Comparison of ENCODE assay signal across 17 mouse cellular contexts in genomic region chr17:24593248-24593647, GRCm38 (mm10). TPM values are rescaled to one million over a fixed set of nuclear protein-coding genes. Genes with fewer than 3 reads are reported as not detected.
DNase-seq lines count a peak whose midpoint lies in the region; ATAC-seq and TF ChIP-seq lines count a peak whose summit lies in the region.
"Had no signal": no experiment of that assay in that cellular context is flagged by ENCODE, and none has a peak within 500 bp of the region (broad histone marks: within the 10 kb centered on the region; RNA-seq: fewer than 3 reads in every experiment).

No protein-coding gene starts in this region.

- H3K4me3 ChIP-seq in heart, postnatal 0 days (ENCODE audit: low read depth, low read length): no peak overlapping the region
- H3K4me3 ChIP-seq in layer of hippocampus, adult 2 months: no peak overlapping the region
- peak overlapping the region; percentile 73 for H3K4me3 ChIP-seq in testis, adult 2 months (ENCODE audit: control insufficient read depth, low read depth, low read length)
- H3K4me3 ChIP-seq: embryonic facial prominence, embryonic 12.5 days; forebrain, embryonic 12.5 days; heart, embryonic 10.5 days had no signal

- 78% methylated on average over 5 of the region's 5 CpGs for WGBS in heart, postnatal 0 days

- ATAC-seq in heart, postnatal 0 days (ENCODE audit: insufficient read depth, low read depth): no peak
- ATAC-seq: forebrain, postnatal 0 days had no signal

- no peak for TF ChIP-seq POLR2A in testis, adult 2 months (IDR thresholded peaks at IDR 0.05; ENCODE audit: control insufficient read depth, low read depth, low read length)

- H3K9ac ChIP-seq in heart, postnatal 0 days (replicated peaks; ENCODE audit: low read depth, low read length): no peak overlapping the region
- H3K9ac ChIP-seq: embryonic facial prominence, embryonic 12.5 days; forebrain, embryonic 12.5 days; forebrain, postnatal 0 days; hindbrain, embryonic 14.5 days had no signal

- H3K27me3 ChIP-seq in heart, postnatal 0 days (ENCODE audit: control insufficient read depth, insufficient read depth, low read length): no peaks in the 10 kb centered on the region
- no peaks in the 10 kb centered on the region for H3K27me3 ChIP-seq in testis, adult 2 months (ENCODE audit: control insufficient read depth, insufficient read depth, low read length)
- H3K27me3 ChIP-seq: embryonic facial prominence, embryonic 12.5 days; forebrain, embryonic 12.5 days had no signal

- peaks cover 93% of the 10 kb centered on the region for H3K36me3 ChIP-seq in heart, postnatal 0 days (replicated peaks; ENCODE audit: control insufficient read depth, insufficient read depth, low read length)
- peaks cover 6% of the 10 kb centered on the region for H3K36me3 ChIP-seq in testis, adult 2 months (ENCODE audit: control insufficient read depth, insufficient read depth, low read length)

- no peaks in the 10 kb centered on the region for H3K9me3 ChIP-seq in heart, postnatal 0 days (replicated peaks; ENCODE audit: control insufficient read depth, low read length)
- H3K9me3 ChIP-seq: embryonic facial prominence, embryonic 12.5 days; forebrain, embryonic 12.5 days; heart, embryonic 10.5 days had no signal

- H3K27ac ChIP-seq in heart, postnatal 0 days (ENCODE audit: low read depth): no peak overlapping the region
- H3K27ac ChIP-seq in layer of hippocampus, adult 2 months: 0 out of 2 replicates have a peak overlapping the region, but pooled peaks have one; percentile 23
- peak overlapping the region; percentile 26; the same call in 1 of the 2 replicates for H3K27ac ChIP-seq in testis, adult 2 months (ENCODE audit: control insufficient read depth, insufficient read depth, low read depth, low read length)
- H3K27ac ChIP-seq: embryonic facial prominence, embryonic 12.5 days; forebrain, embryonic 12.5 days; heart, embryonic 10.5 days; hindbrain, embryonic 14.5 days had no signal

- no peaks in the 10 kb centered on the region for H3K4me1 ChIP-seq in heart, postnatal 0 days (ENCODE audit: control insufficient read depth, insufficient read depth)
- H3K4me1 ChIP-seq in testis, adult 2 months (ENCODE audit: control insufficient read depth, insufficient read depth, low read length): no peaks in the 10 kb centered on the region
- H3K4me1 ChIP-seq: embryonic facial prominence, embryonic 12.5 days; forebrain, embryonic 12.5 days had no signal

- TF ChIP-seq CTCF in heart, postnatal 0 days (IDR thresholded peaks at IDR 0.05; ENCODE audit: low read depth): no peak
- no peak for TF ChIP-seq CTCF in layer of hippocampus, adult 2 months (conservative IDR thresholded peaks at IDR 0.05)
- TF ChIP-seq CTCF in testis, adult 2 months (IDR thresholded peaks at IDR 0.05; ENCODE audit: control insufficient read depth, insufficient read depth, insufficient replicate concordance, low read depth, low read length): no peak

- no peak overlapping the region for H3K4me2 ChIP-seq in heart, postnatal 0 days (ENCODE audit: low read depth, low read length)
- H3K4me2 ChIP-seq: embryonic facial prominence, embryonic 12.5 days; forebrain, embryonic 12.5 days; hindbrain, embryonic 14.5 days had no signal

- no peak for TF ChIP-seq EP300 in heart, postnatal 0 days (IDR thresholded peaks at IDR 0.05; ENCODE audit: low read depth)

- DNase-seq in heart, postnatal 0 days (ENCODE audit: low spot score): peak; percentile 0
- DNase-seq in heart, adult 8-10 months (ENCODE audit: low spot score): no peak
- DNase-seq in layer of hippocampus, adult 2 months (ENCODE audit: low spot score in 2 of 2): no peak
- no peak for DNase-seq in layer of hippocampus, postnatal 25 days (ENCODE audit: extremely low spot score in 1 of 2, low spot score in 1 of 2)
- no peak for DNase-seq in testis, postnatal 14 days (ENCODE audit: low spot score)
- DNase-seq: adrenal gland, adult 8-10 months; adrenal gland, postnatal 36 days; forebrain, postnatal 0 days; gastrocnemius, postnatal 14 days; heart, postnatal 14 days had no signal

RNA-seq across cellular contexts. Expression of gene Tsc2, which starts 39.2 kb away (rescaled TPM):
- 55.4 and 88.7 TPM in 2 replicates for total RNA-seq in heart, postnatal 0 days (2014; rRNA removed; ENCODE audit: low replicate concordance)
- 29.2 and 34.4 TPM in 2 replicates for polyA plus RNA-seq in heart, postnatal 0 days (2015; fragmentation: Nextera tagmentation; extraction: Ambion mirVana)
- 100 to 1,000 TPM; 123 to 135 (median 133) TPM for total RNA-seq in heart, adult 8-10 months (2022)
- total RNA-seq in layer of hippocampus, adult 2 months (2021): 100 to 1,000 TPM; 192 to 223 TPM
- 100 to 1,000 TPM; 150 to 186 TPM for total RNA-seq in layer of hippocampus, postnatal 25 days (2021)
- 37.8 and 41.6 TPM in 2 replicates for polyA plus RNA-seq in testis, adult 2 months (2012; rRNA removed)

RNA-seq across cellular contexts. Expression of gene Nthl1, which starts 39.2 kb away (rescaled TPM):
- total RNA-seq in heart, postnatal 0 days (2014; rRNA removed; ENCODE audit: low replicate concordance): 3.7 and 10.0 TPM in 2 replicates
- polyA plus RNA-seq in heart, postnatal 0 days (2015; fragmentation: Nextera tagmentation; extraction: Ambion mirVana): 5.7 and 7.3 TPM in 2 replicates
- 1 to 10 TPM; 2.6 to 3.5 (median 2.8) TPM for total RNA-seq in heart, adult 8-10 months (2022)
- total RNA-seq in layer of hippocampus, adult 2 months (2021): 1 to 10 TPM; 6.2 to 6.8 TPM
- total RNA-seq in layer of hippocampus, postnatal 25 days (2021): 1 to 10 TPM; 3.3 to 4.7 TPM
- polyA plus RNA-seq in testis, adult 2 months (2012; rRNA removed): 3.2 and 3.7 TPM in 2 replicates

RNA-seq across cellular contexts. Expression of gene Pkd1, which starts 43.6 kb away (rescaled TPM):
- 44.5 and 57.5 TPM in 2 replicates for total RNA-seq in heart, postnatal 0 days (2014; rRNA removed; ENCODE audit: low replicate concordance)
- 7.1 and 9.8 TPM in 2 replicates for polyA plus RNA-seq in heart, postnatal 0 days (2015; fragmentation: Nextera tagmentation; extraction: Ambion mirVana)
- total RNA-seq in heart, adult 8-10 months (2022): 10 to 100 TPM; 27.8 to 43.0 (median 34.9) TPM
- total RNA-seq in layer of hippocampus, adult 2 months (2021): 10 to 100 TPM; 87.0 to 93.3 TPM
- total RNA-seq in layer of hippocampus, postnatal 25 days (2021): 10 to 100 TPM; 68.9 to 89.9 TPM
- 31.6 and 35.0 TPM in 2 replicates for polyA plus RNA-seq in testis, adult 2 months (2012; rRNA removed)

RNA-seq across cellular contexts. Expression of gene Slc9a3r2, which starts 56.9 kb away (rescaled TPM):
- 87.9 and 118 TPM in 2 replicates for total RNA-seq in heart, postnatal 0 days (2014; rRNA removed; ENCODE audit: low replicate concordance)
- 61.9 and 68.1 TPM in 2 replicates for polyA plus RNA-seq in heart, postnatal 0 days (2015; fragmentation: Nextera tagmentation; extraction: Ambion mirVana)
- total RNA-seq in heart, adult 8-10 months (2022): 100 to 1,000 TPM in 2 of 4 experiments, 10 to 100 TPM in 2; 87.7 to 110 (median 101) TPM
- 10 to 100 TPM; 41.9 to 44.1 TPM for total RNA-seq in layer of hippocampus, adult 2 months (2021)
- 10 to 100 TPM; 45.1 to 50.0 TPM for total RNA-seq in layer of hippocampus, postnatal 25 days (2021)
- polyA plus RNA-seq in testis, adult 2 months (2012; rRNA removed): 3.3 and 3.9 TPM in 2 replicates

RNA-seq across cellular contexts. Expression of gene Rab26, which starts 59.2 kb away (rescaled TPM):
- 0.27 TPM in 1 of 2 replicates, not detected in the other for total RNA-seq in heart, postnatal 0 days (2014; rRNA removed; ENCODE audit: low replicate concordance)
- 0.46 and 0.54 TPM in 2 replicates for polyA plus RNA-seq in heart, postnatal 0 days (2015; fragmentation: Nextera tagmentation; extraction: Ambion mirVana)
- under 1 TPM in 3 of 4 experiments, not detected in 1; 0.23 to 0.50 (median 0.25) TPM for total RNA-seq in heart, adult 8-10 months (2022)
- 10 to 100 TPM; 78.2 to 82.2 TPM for total RNA-seq in layer of hippocampus, adult 2 months (2021)
- total RNA-seq in layer of hippocampus, postnatal 25 days (2021): 10 to 100 TPM; 65.1 to 72.1 TPM
- polyA plus RNA-seq in testis, adult 2 months (2012; rRNA removed): 0.82 and 1.1 TPM in 2 replicates
- total RNA-seq: gastrocnemius, adult 18-20 months; hematopoietic stem cell, adult 5-6 weeks had no signal
